Mouse (Mus musculus): ENCODE data around the gene Gli3. TPM values are rescaled to one million over a fixed set of nuclear protein-coding genes. Genes with fewer than 3 reads are reported as not detected.
A peak's percentile ranks its signal among the peaks of the same experiment; 100 is the strongest.

Gli3 gene
- polyA plus RNA-seq, 1 experiment: not detected

- TF ChIP-seq GATA1 (IDR thresholded peaks at IDR 0.05; ENCODE audit: low read length) (no peak), TAL1 (IDR thresholded peaks at IDR 0.05; ENCODE audit: low read length) (no peak)
- H3K27me3 ChIP-seq (ENCODE audit: control insufficient read depth): peaks cover 57% of the 10 kb centered on the region
- no peak overlapping the region for H3K4me3 ChIP-seq (replicated peaks)
- no peaks in the 10 kb centered on the region for H3K9me3 ChIP-seq (ENCODE audit: control insufficient read depth, low read length)
- H3K36me3 ChIP-seq (ENCODE audit: control insufficient read depth): no peaks in the 10 kb centered on the region
- no peaks in the 10 kb centered on the region for H3K4me1 ChIP-seq (ENCODE audit: control insufficient read depth)
Observed at GRCm38 (mm10) chr13:15461926-15462325, 1.1 kb upstream of the Gli3 start.

- H3K36me3 ChIP-seq (ENCODE audit: control insufficient read depth): no peaks in the 10 kb centered on the region
- peaks cover 57% of the 10 kb centered on the region for H3K27me3 ChIP-seq (ENCODE audit: control insufficient read depth)
- no peaks in the 10 kb centered on the region for H3K9me3 ChIP-seq (ENCODE audit: control insufficient read depth, low read length)
- no peaks in the 10 kb centered on the region for H3K4me1 ChIP-seq (ENCODE audit: control insufficient read depth)
- TF ChIP-seq TAL1 (IDR thresholded peaks at IDR 0.05; ENCODE audit: low read length) (no peak), GATA1 (IDR thresholded peaks at IDR 0.05; ENCODE audit: low read length) (no peak)
- H3K4me3 ChIP-seq (replicated peaks): peak overlapping the region; percentile 22
Observed at GRCm38 (mm10) chr13:15463492-15464080, 551 bp downstream of the Gli3 start.

GRCm38 (mm10) chr13:15464081-15464526 is 1.1 kb downstream of the Gli3 start:
- Histone ChIP-seq H3K9me3 (ENCODE audit: control insufficient read depth, low read length) (no peaks in the 10 kb centered on the region), H3K36me3 (ENCODE audit: control insufficient read depth) (no peaks in the 10 kb centered on the region), H3K27me3 (ENCODE audit: control insufficient read depth) (peaks cover 57% of the 10 kb centered on the region), H3K4me1 (ENCODE audit: control insufficient read depth) (no peaks in the 10 kb centered on the region), H3K4me3 (replicated peaks) (peak overlapping the region; percentile 22)
- TF ChIP-seq TAL1 (IDR thresholded peaks at IDR 0.05; ENCODE audit: low read length) (no peak), GATA1 (IDR thresholded peaks at IDR 0.05; ENCODE audit: low read length) (no peak)

- no peaks in the 10 kb centered on the region for H3K36me3 ChIP-seq (ENCODE audit: control insufficient read depth)
- H3K9me3 ChIP-seq (ENCODE audit: control insufficient read depth, low read length): no peaks in the 10 kb centered on the region
- H3K4me1 ChIP-seq (ENCODE audit: control insufficient read depth): no peaks in the 10 kb centered on the region
- peaks cover 57% of the 10 kb centered on the region for H3K27me3 ChIP-seq (ENCODE audit: control insufficient read depth)
- TF ChIP-seq GATA1 (IDR thresholded peaks at IDR 0.05; ENCODE audit: low read length) (no peak), TAL1 (IDR thresholded peaks at IDR 0.05; ENCODE audit: low read length) (no peak)
- no peak overlapping the region for H3K4me3 ChIP-seq (replicated peaks)
Observed at GRCm38 (mm10) chr13:15464741-15465250, 1.8 kb downstream of the Gli3 start.

GRCm38 (mm10) chr13:15466496-15466895 is 3.5 kb downstream of the Gli3 start:
- no peak overlapping the region for H3K4me3 ChIP-seq (replicated peaks)
- H3K36me3 ChIP-seq (ENCODE audit: control insufficient read depth): no peaks in the 10 kb centered on the region
- TF ChIP-seq GATA1 (IDR thresholded peaks at IDR 0.05; ENCODE audit: low read length) (no peak), TAL1 (IDR thresholded peaks at IDR 0.05; ENCODE audit: low read length) (no peak)
- H3K27me3 ChIP-seq (ENCODE audit: control insufficient read depth): peaks cover 47% of the 10 kb centered on the region
- H3K4me1 ChIP-seq (ENCODE audit: control insufficient read depth): no peaks in the 10 kb centered on the region
- no peaks in the 10 kb centered on the region for H3K9me3 ChIP-seq (ENCODE audit: control insufficient read depth, low read length)

- peaks cover 38% of the 10 kb centered on the region for H3K27me3 ChIP-seq (ENCODE audit: control insufficient read depth)
- no peaks in the 10 kb centered on the region for H3K4me1 ChIP-seq (ENCODE audit: control insufficient read depth)
- no peaks in the 10 kb centered on the region for H3K9me3 ChIP-seq (ENCODE audit: control insufficient read depth, low read length)
Observed at GRCm38 (mm10) chr13:15467409-15467808, 4.4 kb downstream of the Gli3 start.

GRCm38 (mm10) chr13:15468421-15468820 is 5.4 kb downstream of the Gli3 start:
- Histone ChIP-seq H3K9me3 (ENCODE audit: control insufficient read depth, low read length) (no peaks in the 10 kb centered on the region), H3K4me1 (ENCODE audit: control insufficient read depth) (no peaks in the 10 kb centered on the region), H3K27me3 (ENCODE audit: control insufficient read depth) (peaks cover 28% of the 10 kb centered on the region), H3K4me3 (replicated peaks) (no peak overlapping the region), H3K36me3 (ENCODE audit: control insufficient read depth) (no peaks in the 10 kb centered on the region)
- no peak for TF ChIP-seq TAL1 (IDR thresholded peaks at IDR 0.05; ENCODE audit: low read length)
- TF ChIP-seq GATA1 (IDR thresholded peaks at IDR 0.05; ENCODE audit: low read length): no peak

More at GRCm38 (mm10) chr13:15467409-15467808, 4.4 kb downstream of the Gli3 start:
- H3K36me3 ChIP-seq (ENCODE audit: control insufficient read depth): no peaks in the 10 kb centered on the region
- TF ChIP-seq TAL1 (IDR thresholded peaks at IDR 0.05; ENCODE audit: low read length): no peak
- no peak for TF ChIP-seq GATA1 (IDR thresholded peaks at IDR 0.05; ENCODE audit: low read length)
- H3K4me3 ChIP-seq (replicated peaks): no peak overlapping the region

- Histone ChIP-seq H3K27me3 (ENCODE audit: control insufficient read depth) (peaks cover 12% of the 10 kb centered on the region), H3K4me3 (replicated peaks) (no peak overlapping the region), H3K36me3 (ENCODE audit: control insufficient read depth) (no peaks in the 10 kb centered on the region), H3K4me1 (ENCODE audit: control insufficient read depth) (no peaks in the 10 kb centered on the region), H3K9me3 (ENCODE audit: control insufficient read depth, low read length) (no peaks in the 10 kb centered on the region)
- TF ChIP-seq TAL1 (IDR thresholded peaks at IDR 0.05; ENCODE audit: low read length): no peak
- no peak for TF ChIP-seq GATA1 (IDR thresholded peaks at IDR 0.05; ENCODE audit: low read length)
Observed at GRCm38 (mm10) chr13:15470056-15470455, 7.0 kb downstream of the Gli3 start.

- Histone ChIP-seq H3K4me3 (replicated peaks) (no peak overlapping the region), H3K9me3 (ENCODE audit: control insufficient read depth, low read length) (no peaks in the 10 kb centered on the region), H3K27me3 (ENCODE audit: control insufficient read depth) (no peaks in the 10 kb centered on the region), H3K36me3 (ENCODE audit: control insufficient read depth) (no peaks in the 10 kb centered on the region), H3K4me1 (ENCODE audit: control insufficient read depth) (no peaks in the 10 kb centered on the region)
- TF ChIP-seq GATA1 (IDR thresholded peaks at IDR 0.05; ENCODE audit: low read length) (no peak), TAL1 (IDR thresholded peaks at IDR 0.05; ENCODE audit: low read length) (no peak)
Observed at GRCm38 (mm10) chr13:15472712-15473111, 9.7 kb downstream of the Gli3 start.
